Mouse (Mus musculus): Measurements from ENCODE around the gene Dph7. TPM values are rescaled to one million over a fixed set of nuclear protein-coding genes. Genes with fewer than 3 reads are reported as not detected.
A peak's percentile ranks its signal among the peaks of the same experiment; 100 is the strongest.
"Not testable (repeated sequence)": the region's sequence is repeated elsewhere in the genome, so short reads cannot be mapped to it uniquely, and the experiment has no call there.

The Dph7 gene
- polyA plus RNA-seq, 1 experiment from 2014 or later, result 25.4 TPM

GRCm38 (mm10) chr2:24949421-24950188 lies 12.6 kb upstream of the Dph7 start, which contains the start of gene Zmynd19:
Gene Zmynd19, plus strand, starts transcription at chr2:24949792.
- H3K27me3 ChIP-seq (ENCODE audit: control insufficient read depth, insufficient read depth, low read length), result no peaks in the 10 kb centered on the region
- peaks cover 5% of the 10 kb centered on the region; the same call in 1 of the 2 replicates for H3K4me1 ChIP-seq (ENCODE audit: control insufficient read depth, insufficient read depth, low read length)
- no peaks in the 10 kb centered on the region for H3K9me3 ChIP-seq (ENCODE audit: control insufficient read depth, low read depth, low read length)
- H3K4me3 ChIP-seq (ENCODE audit: low read depth, low read length), result peak within 1 kb of the TSS; percentile 90
- peak within 1 kb of the TSS; percentile 87 for H3K9ac ChIP-seq (replicated peaks; ENCODE audit: low read depth, low read length)
- H3K27ac ChIP-seq (ENCODE audit: low read length), result 0 out of 2 replicates have a peak within 1 kb of the TSS, but pooled peaks have one; percentile 55
- H3K36me3 ChIP-seq (ENCODE audit: control insufficient read depth, insufficient read depth, low read length), result peaks cover 21% of the 10 kb centered on the region
- H3K4me2 ChIP-seq (replicated peaks; ENCODE audit: low read depth, low read length), result peak within 1 kb of the TSS; percentile 94
- ATAC-seq (ENCODE audit: insufficient number of reproducible peaks, insufficient read depth, low FRiP score, low read depth), result peak; percentile 98
- under 1% methylated on average over 98 of the region's 108 CpGs for WGBS

- Histone ChIP-seq H3K36me3 (ENCODE audit: control insufficient read depth, insufficient read depth, low read length) (peaks cover 26% of the 10 kb centered on the region), H3K9ac (replicated peaks; ENCODE audit: low read depth, low read length) (peak overlapping the region; percentile 87), H3K4me3 (ENCODE audit: low read depth, low read length) (peak overlapping the region; percentile 90), H3K4me2 (replicated peaks; ENCODE audit: low read depth, low read length) (peak overlapping the region; percentile 94), H3K27me3 (ENCODE audit: control insufficient read depth, insufficient read depth, low read length) (no peaks in the 10 kb centered on the region), H3K9me3 (ENCODE audit: control insufficient read depth, low read depth, low read length) (no peaks in the 10 kb centered on the region), H3K4me1 (ENCODE audit: control insufficient read depth, insufficient read depth, low read length) (peaks cover 5% of the 10 kb centered on the region; the same call in 1 of the 2 replicates), H3K27ac (ENCODE audit: low read length) (0 out of 2 replicates have a peak overlapping the region, but pooled peaks have one; percentile 55)
- ATAC-seq (ENCODE audit: insufficient number of reproducible peaks, insufficient read depth, low FRiP score, low read depth), result no peak; the same call in none of the 2 replicates
- WGBS, result 1% methylated on average over 26 of the region's 31 CpGs
Observed at GRCm38 (mm10) chr2:24950189-24950535, 12.0 kb upstream of the Dph7 start.

- ATAC-seq (ENCODE audit: insufficient number of reproducible peaks, insufficient read depth, low FRiP score, low read depth), result no peak
- Histone ChIP-seq H3K27ac (ENCODE audit: low read length) (no peak overlapping the region), H3K9me3 (ENCODE audit: control insufficient read depth, low read depth, low read length) (no peaks in the 10 kb centered on the region), H3K4me2 (replicated peaks; ENCODE audit: low read depth, low read length) (no peak overlapping the region), H3K9ac (replicated peaks; ENCODE audit: low read depth, low read length) (no peak overlapping the region), H3K36me3 (ENCODE audit: control insufficient read depth, insufficient read depth, low read length) (peaks cover 40% of the 10 kb centered on the region), H3K27me3 (ENCODE audit: control insufficient read depth, insufficient read depth, low read length) (no peaks in the 10 kb centered on the region), H3K4me1 (ENCODE audit: control insufficient read depth, insufficient read depth, low read length) (peaks cover 5% of the 10 kb centered on the region; the same call in 1 of the 2 replicates), H3K4me3 (ENCODE audit: low read depth, low read length) (no peak overlapping the region)
- 81% methylated on average over 4 of the region's 4 CpGs for WGBS
Observed at GRCm38 (mm10) chr2:24952537-24953055, 9.6 kb upstream of the Dph7 start.

- no peak overlapping the region for H3K27ac ChIP-seq (ENCODE audit: low read length)
- H3K4me1 ChIP-seq (ENCODE audit: control insufficient read depth, insufficient read depth, low read length), result peaks cover 6% of the 10 kb centered on the region
- 30% methylated on average over 3 of the region's 3 CpGs for WGBS
- no peaks in the 10 kb centered on the region for H3K27me3 ChIP-seq (ENCODE audit: control insufficient read depth, insufficient read depth, low read length)
- H3K4me3 ChIP-seq (ENCODE audit: low read depth, low read length), result no peak overlapping the region
- H3K36me3 ChIP-seq (ENCODE audit: control insufficient read depth, insufficient read depth, low read length), result peaks cover 45% of the 10 kb centered on the region
- no peaks in the 10 kb centered on the region for H3K9me3 ChIP-seq (ENCODE audit: control insufficient read depth, low read depth, low read length)
- H3K4me2 ChIP-seq (replicated peaks; ENCODE audit: low read depth, low read length), result no peak overlapping the region
- no peak for ATAC-seq (ENCODE audit: insufficient number of reproducible peaks, insufficient read depth, low FRiP score, low read depth)
- no peak overlapping the region for H3K9ac ChIP-seq (replicated peaks; ENCODE audit: low read depth, low read length)
Observed at GRCm38 (mm10) chr2:24960910-24961309, 1.3 kb upstream of the Dph7 start.

- Histone ChIP-seq H3K4me2 (replicated peaks; ENCODE audit: low read depth, low read length) (no peak overlapping the region), H3K27ac (ENCODE audit: low read length) (no peak overlapping the region), H3K4me1 (ENCODE audit: control insufficient read depth, insufficient read depth, low read length) (0 out of 2 replicates have a peak, but pooled peaks cover 3% of the 10 kb centered on the region), H3K4me3 (ENCODE audit: low read depth, low read length) (no peak overlapping the region), H3K9me3 (ENCODE audit: control insufficient read depth, low read depth, low read length) (no peaks in the 10 kb centered on the region), H3K36me3 (ENCODE audit: control insufficient read depth, insufficient read depth, low read length) (peaks cover 37% of the 10 kb centered on the region), H3K27me3 (ENCODE audit: control insufficient read depth, insufficient read depth, low read length) (no peaks in the 10 kb centered on the region), H3K9ac (replicated peaks; ENCODE audit: low read depth, low read length) (no peak overlapping the region)
- no peak for ATAC-seq (ENCODE audit: insufficient number of reproducible peaks, insufficient read depth, low FRiP score, low read depth)
- WGBS, result 83% methylated on average over 4 of the region's 4 CpGs
Observed at GRCm38 (mm10) chr2:24970386-24970785, 8.2 kb downstream of the Dph7 start.

DNA sequence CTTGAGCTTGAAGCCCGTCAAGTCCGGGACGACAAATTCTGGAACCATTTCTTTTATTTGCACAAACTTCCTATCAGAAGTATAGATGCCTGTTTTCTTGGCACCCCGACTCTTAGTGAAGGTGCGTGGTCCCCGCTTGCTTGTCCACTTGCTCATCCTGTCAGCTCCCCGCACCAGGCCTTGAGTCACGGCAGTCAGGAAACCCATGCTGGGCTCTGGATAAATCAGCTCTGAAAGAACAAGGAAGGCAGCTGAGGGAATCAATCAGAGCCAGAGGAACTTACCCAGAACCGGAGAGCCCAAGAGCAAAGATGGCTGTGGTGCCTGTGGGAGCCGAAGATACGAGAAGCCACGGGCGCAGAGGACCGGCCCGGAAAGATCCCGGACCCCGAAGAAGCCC lies 12.3 kb downstream of the Dph7 start:
- not testable (repeated sequence) for H3K27me3 ChIP-seq (ENCODE audit: control insufficient read depth, insufficient read depth, low read length); H3K9me3 ChIP-seq (ENCODE audit: control insufficient read depth, low read depth, low read length); ATAC-seq (ENCODE audit: insufficient number of reproducible peaks, insufficient read depth, low FRiP score, low read depth); H3K4me1 ChIP-seq (ENCODE audit: control insufficient read depth, insufficient read depth, low read length)
- Histone ChIP-seq H3K27ac (ENCODE audit: low read length) (peak overlapping the region; percentile 62; the same call in 1 of the 2 replicates), H3K9ac (replicated peaks; ENCODE audit: low read depth, low read length) (peak overlapping the region; percentile 62), H3K4me3 (ENCODE audit: low read depth, low read length) (peak overlapping the region; percentile 71), H3K4me2 (replicated peaks; ENCODE audit: low read depth, low read length) (peak overlapping the region; percentile 54), H3K36me3 (ENCODE audit: control insufficient read depth, insufficient read depth, low read length) (peaks cover 20% of the 10 kb centered on the region)
- WGBS, result under 1% methylated on average over 17 of the region's 17 CpGs

DNA sequence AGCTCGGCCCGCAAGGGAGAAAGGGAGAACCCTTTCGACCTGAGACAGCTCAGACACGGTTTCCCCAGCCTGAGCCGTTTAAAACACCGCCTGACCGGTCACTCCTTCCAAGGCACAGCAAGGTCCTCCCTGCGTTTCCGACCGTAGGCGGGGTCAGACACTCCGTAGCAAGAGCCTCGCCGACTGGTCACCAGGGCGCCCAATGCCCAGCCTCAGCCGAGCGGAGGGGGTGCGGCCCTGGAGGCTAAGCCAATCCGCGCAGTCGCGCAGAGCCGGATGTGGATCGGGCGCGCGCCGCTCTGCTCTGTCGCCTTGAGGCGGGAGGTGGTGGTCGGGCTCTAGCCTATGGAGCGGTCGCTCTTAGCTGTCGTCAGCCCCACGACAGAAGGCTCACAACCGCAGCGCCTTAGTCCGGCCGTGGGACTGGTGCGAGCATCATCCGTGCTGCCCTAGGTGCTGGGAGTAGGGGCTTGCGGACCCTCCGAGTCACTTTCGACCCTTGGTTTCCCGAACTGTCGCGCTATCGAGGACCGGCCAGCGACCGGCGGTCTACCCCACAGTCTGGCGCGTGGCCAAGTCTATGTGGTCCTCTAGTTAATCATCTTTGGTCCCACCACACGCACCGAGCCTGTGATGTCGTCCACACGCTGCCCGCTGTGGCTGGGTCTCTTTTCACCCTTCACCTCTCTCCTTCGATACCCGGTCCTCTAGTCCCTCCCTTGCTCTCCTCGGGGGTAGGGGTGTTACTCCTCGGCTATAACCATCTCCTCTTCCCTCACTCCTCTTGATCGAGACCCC lies 12.9 kb downstream of the Dph7 start, which contains the start of gene Mrpl41:
Gene Mrpl41 (minus strand): TSS at position 193 of the 798 bp plus-strand sequence.
- under 1% methylated on average over 64 of the region's 64 CpGs for WGBS
- peak within 1 kb of the TSS; percentile 71 for H3K4me3 ChIP-seq (ENCODE audit: low read depth, low read length)
- peak; percentile 99 for ATAC-seq (ENCODE audit: insufficient number of reproducible peaks, insufficient read depth, low FRiP score, low read depth)
- no peaks in the 10 kb centered on the region for H3K9me3 ChIP-seq (ENCODE audit: control insufficient read depth, low read depth, low read length)
- no peaks in the 10 kb centered on the region for H3K27me3 ChIP-seq (ENCODE audit: control insufficient read depth, insufficient read depth, low read length)
- H3K4me2 ChIP-seq (replicated peaks; ENCODE audit: low read depth, low read length), result peak within 1 kb of the TSS; percentile 97
- H3K27ac ChIP-seq (ENCODE audit: low read length), result peak within 1 kb of the TSS; percentile 90
- H3K4me1 ChIP-seq (ENCODE audit: control insufficient read depth, insufficient read depth, low read length), result peaks cover 6% of the 10 kb centered on the region; the same call in 1 of the 2 replicates
- peaks cover 15% of the 10 kb centered on the region; the same call in 1 of the 2 replicates for H3K36me3 ChIP-seq (ENCODE audit: control insufficient read depth, insufficient read depth, low read length)
- H3K9ac ChIP-seq (replicated peaks; ENCODE audit: low read depth, low read length), result peak within 1 kb of the TSS; percentile 62

DNA sequence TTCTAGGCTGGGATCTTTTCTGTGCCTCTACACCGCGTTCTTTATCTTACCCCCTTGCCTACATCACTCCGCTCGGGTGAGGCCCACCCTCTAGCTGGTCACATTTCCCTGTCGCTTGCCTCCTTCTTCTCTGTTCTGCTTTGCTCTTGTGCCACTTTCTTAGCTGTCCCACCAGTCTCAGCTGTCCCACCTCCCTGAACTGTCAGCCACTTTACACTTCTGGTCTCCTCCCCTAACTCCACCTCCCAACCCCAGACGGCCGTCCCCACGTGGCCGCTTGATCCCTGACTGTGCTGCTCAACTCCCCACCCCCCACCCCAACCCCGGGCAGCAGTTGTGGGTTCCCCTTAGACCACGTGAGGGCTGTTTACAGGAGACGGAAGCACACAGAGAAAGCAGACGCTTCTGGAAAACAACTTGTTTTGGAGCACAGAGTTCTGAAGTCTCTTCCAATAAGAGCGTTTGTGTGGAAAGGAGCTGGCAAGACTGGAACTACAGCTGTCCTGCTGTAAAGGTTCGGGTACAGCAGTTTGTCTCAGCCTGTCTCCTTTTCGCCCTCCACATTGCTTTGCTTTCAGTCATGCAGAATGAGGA lies 13.6 kb downstream of the Dph7 start, which contains the start of gene Pnpla7:
Gene Pnpla7 (plus strand): TSS at position 330 of the 594 bp plus-strand sequence.
- peak within 1 kb of the TSS; percentile 71 for H3K4me3 ChIP-seq (ENCODE audit: low read depth, low read length)
- H3K9ac ChIP-seq (replicated peaks; ENCODE audit: low read depth, low read length), result peak within 1 kb of the TSS; percentile 62
- ATAC-seq (ENCODE audit: insufficient number of reproducible peaks, insufficient read depth, low FRiP score, low read depth), result peak; percentile 73
- H3K9me3 ChIP-seq (ENCODE audit: control insufficient read depth, low read depth, low read length), result no peaks in the 10 kb centered on the region
- H3K27me3 ChIP-seq (ENCODE audit: control insufficient read depth, insufficient read depth, low read length), result no peaks in the 10 kb centered on the region
- peak within 1 kb of the TSS; percentile 90 for H3K27ac ChIP-seq (ENCODE audit: low read length)
- under 1% methylated on average over 16 of the region's 16 CpGs for WGBS
- H3K4me2 ChIP-seq (replicated peaks; ENCODE audit: low read depth, low read length), result peak within 1 kb of the TSS; percentile 97
- peaks cover 6% of the 10 kb centered on the region; the same call in 1 of the 2 replicates for H3K4me1 ChIP-seq (ENCODE audit: control insufficient read depth, insufficient read depth, low read length)
- H3K36me3 ChIP-seq (ENCODE audit: control insufficient read depth, insufficient read depth, low read length), result peaks cover 15% of the 10 kb centered on the region; the same call in 1 of the 2 replicates
